Mouse (Mus musculus) T-helper 2 cell (primary cell): ENCODE data around the gene Pigt.

Source experiments
- in situ Hi-C: fragments of 300-600 bp; cut with MboI, MseI; formaldehyde crosslinking; loops from one replicate; pipeline ENCODE4 v1.15.1; 2025; ENCODE audit warnings: high pct_unique_total_duplicates

Pigt gene

GRCm38 (mm10) chr2:164518266-164519170 is 21.2 kb downstream of the Pigt start:
- in situ Hi-C loops, result no loop called here

GRCm38 (mm10) chr2:164519171-164519526 is 21.8 kb downstream of the Pigt start:
- in situ Hi-C loops, result no loop called here

GRCm38 (mm10) chr2:164520782-164521181 is 23.5 kb downstream of the Pigt start:
- in situ Hi-C loops, result no loop called here

GRCm38 (mm10) chr2:164521841-164522240 is 24.5 kb downstream of the Pigt start:
- in situ Hi-C loops, result no loop called here

- in situ Hi-C loops, result no loop called here
Observed at GRCm38 (mm10) chr2:164522280-164522679, 25.0 kb downstream of the Pigt start.

- in situ Hi-C loops, result no loop called here
Observed at GRCm38 (mm10) chr2:164523301-164523773, 26.0 kb downstream of the Pigt start.

GRCm38 (mm10) chr2:164528557-164528956 is 31.2 kb downstream of the Pigt start:
- in situ Hi-C loops, result no loop called here

- in situ Hi-C loops, result loop anchor here (5.0 kb wide), 1 partner anchor 74 kb away; the partner anchor contains the start of gene Sys1
Observed at GRCm38 (mm10) chr2:164531169-164531568, 33.8 kb downstream of the Pigt start.

- in situ Hi-C loops, result loop anchor here (5.0 kb wide), 1 partner anchor 77 kb away; the partner anchor contains the start of gene Sys1
Observed at GRCm38 (mm10) chr2:164534315-164534714, 37.0 kb downstream of the Pigt start.

- in situ Hi-C loops, result no loop called here
Observed at GRCm38 (mm10) chr2:164537003-164537402, 39.7 kb downstream of the Pigt start.

GRCm38 (mm10) chr2:164540652-164541427 is 43.5 kb downstream of the Pigt start:
- in situ Hi-C loops, result no loop called here

GRCm38 (mm10) chr2:164542132-164542531 is 44.8 kb downstream of the Pigt start:
- in situ Hi-C loops, result no loop called here

GRCm38 (mm10) chr2:164542598-164542997 is 45.3 kb downstream of the Pigt start:
- in situ Hi-C loops, result no loop called here

GRCm38 (mm10) chr2:164543745-164544144 is 46.4 kb downstream of the Pigt start:
- in situ Hi-C loops, result no loop called here

- in situ Hi-C loops, result no loop called here
Observed at GRCm38 (mm10) chr2:164544454-164545097, 47.3 kb downstream of the Pigt start.

- in situ Hi-C loops, result no loop called here
Observed at GRCm38 (mm10) chr2:164549338-164549737, 52.0 kb downstream of the Pigt start.

GRCm38 (mm10) chr2:164549963-164550894 is 52.9 kb downstream of the Pigt start:
- in situ Hi-C loops, result no loop called here

- in situ Hi-C loops, result no loop called here
Observed at GRCm38 (mm10) chr2:164550895-164551269, 53.6 kb downstream of the Pigt start.

GRCm38 (mm10) chr2:164551502-164551901 is 54.2 kb downstream of the Pigt start:
- in situ Hi-C loops, result no loop called here
